Mouse (Mus musculus) layer of hippocampus, postnatal 10 days (tissue): ENCODE data around the gene Sgsh. TPM values are rescaled to one million over a fixed set of nuclear protein-coding genes. Genes with fewer than 3 reads are reported as not detected.
"Not testable (repeated sequence)": the region's sequence is repeated elsewhere in the genome, so short reads cannot be mapped to it uniquely, and the experiment has no call there.

ENCODE experiments used
- DNase-seq, 2 experiments: peaks; one replicate each; pipeline ENCODE4 v3.0.0; 2021; ENCODE audit warnings: low spot score in 2 of 2
- long read RNA-seq: library from polyadenylated mRNA; stranded (forward); transcript quantifications from one replicate; pipeline ENCODE4 v2.0.0, GENCODE M21; 2023
- total RNA-seq, 2 experiments: library from RNA; stranded (reverse); gene quantifications; 2 replicates each; pipeline ENCODE4 v1.2.3; 2021

Sgsh gene
- 1 to 10 TPM; 4.7 to 5.1 TPM for total RNA-seq
- long read RNA-seq, partial matches to known transcripts: 0 of 7 reads
- long read RNA-seq, other reads (novel, unspliced or antisense): 7 of 7 reads

GRCm38 (mm10) chr11:119355443-119356385, at the start of gene Sgsh, which contains the start of gene Slc26a11:
TSS of gene Sgsh (minus strand) at chr11:119355536.
TSS of gene Slc26a11 (plus strand) at chr11:119355557.
- peak; percentile 72 to 81 for DNase-seq

- DNase-seq: peak in 1 of 2 experiments; percentile 25
These were observed 49.3 kb upstream of the Sgsh start for GRCm38 (mm10) chr11:119404627-119405026.

- no peak for DNase-seq
These were observed 47.3 kb upstream of the Sgsh start for GRCm38 (mm10) chr11:119402501-119403160.

DNA sequence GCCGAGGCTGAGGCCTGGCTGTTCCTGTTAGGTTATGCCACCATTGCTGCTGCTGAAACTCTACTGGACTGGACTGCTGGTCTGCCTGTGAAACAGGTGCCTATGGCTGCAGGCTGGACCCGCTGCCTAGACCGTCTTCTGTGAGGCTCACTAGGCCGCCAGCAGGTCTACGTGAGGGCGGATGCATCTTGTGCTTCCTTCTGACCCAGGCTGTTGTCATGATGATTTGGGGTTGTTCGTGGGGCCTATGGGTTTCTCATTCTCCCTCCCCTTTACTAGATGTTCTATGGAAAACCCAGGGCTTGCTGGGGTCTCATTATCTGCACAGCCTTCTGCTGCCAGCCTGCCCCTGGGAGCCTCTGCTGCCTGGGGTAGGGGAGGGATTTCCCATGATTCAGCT, 41.1 kb upstream of the Sgsh start:
- DNase-seq: no peak

DNA sequence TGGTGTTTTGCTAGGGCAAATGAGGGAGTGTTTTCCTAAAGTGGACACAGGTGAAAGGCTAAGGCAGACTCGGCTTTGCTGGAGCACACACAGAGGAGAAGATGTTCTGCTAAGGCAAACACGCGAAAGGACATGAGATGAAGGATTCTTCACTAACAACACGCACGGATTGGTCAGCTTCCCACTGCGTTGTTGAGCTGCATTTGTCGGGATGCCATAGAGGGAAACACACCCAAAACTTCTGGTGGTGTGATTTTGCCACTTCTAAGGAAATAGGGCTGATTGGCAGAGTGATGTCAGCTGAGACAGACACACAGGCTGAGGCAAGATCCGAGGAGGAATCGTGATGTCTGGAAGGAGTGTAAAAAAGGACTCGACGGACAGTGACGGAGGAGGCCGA, 40.6 kb upstream of the Sgsh start:
- DNase-seq: no peak

- DNase-seq: no peak
These were observed 40.1 kb upstream of the Sgsh start for GRCm38 (mm10) chr11:119395394-119395793.

- DNase-seq: no peak
These were observed 38.9 kb upstream of the Sgsh start for GRCm38 (mm10) chr11:119394210-119394609.

- DNase-seq: no peak
These were observed 38.1 kb upstream of the Sgsh start for GRCm38 (mm10) chr11:119393483-119393804.

DNA sequence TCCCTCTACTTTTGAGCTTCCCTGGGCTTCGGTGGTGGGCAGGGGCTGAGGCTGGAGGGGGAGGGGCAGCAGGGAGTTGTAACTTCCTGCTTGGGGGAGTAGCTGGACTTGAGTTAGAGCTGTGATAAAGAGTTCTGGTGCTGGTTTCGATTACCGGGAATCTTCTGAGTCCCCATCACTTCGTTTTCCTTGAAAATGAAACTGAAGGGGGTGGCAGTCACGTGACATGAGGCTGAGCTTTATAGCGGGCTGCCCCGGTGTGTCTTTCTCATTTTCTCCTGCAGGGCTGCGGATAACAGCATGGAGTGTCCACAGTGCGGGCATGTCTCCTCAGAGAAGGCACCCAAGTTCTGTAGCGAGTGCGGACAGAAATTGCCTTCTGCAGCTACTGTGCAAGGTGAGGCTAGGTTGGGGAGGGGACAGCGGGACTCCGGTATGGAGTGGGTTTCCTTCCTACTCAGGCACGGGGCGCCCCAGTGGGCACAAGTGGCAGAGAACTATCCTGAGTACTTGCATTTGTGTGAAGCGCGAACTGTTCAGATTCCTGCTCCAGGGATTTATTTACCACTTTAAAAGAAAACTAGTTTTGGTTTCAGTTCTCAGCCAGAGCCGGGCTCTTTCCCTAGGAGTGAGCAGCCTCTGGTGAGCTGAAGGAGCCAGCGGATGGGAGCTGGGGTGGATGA, 37.6 kb upstream of the Sgsh start, which contains the start of gene Rnf213:
Gene Rnf213 (plus strand): TSS at position 301 of the 683 bp plus-strand sequence.
- peak; percentile 28 to 47 for DNase-seq

DNA sequence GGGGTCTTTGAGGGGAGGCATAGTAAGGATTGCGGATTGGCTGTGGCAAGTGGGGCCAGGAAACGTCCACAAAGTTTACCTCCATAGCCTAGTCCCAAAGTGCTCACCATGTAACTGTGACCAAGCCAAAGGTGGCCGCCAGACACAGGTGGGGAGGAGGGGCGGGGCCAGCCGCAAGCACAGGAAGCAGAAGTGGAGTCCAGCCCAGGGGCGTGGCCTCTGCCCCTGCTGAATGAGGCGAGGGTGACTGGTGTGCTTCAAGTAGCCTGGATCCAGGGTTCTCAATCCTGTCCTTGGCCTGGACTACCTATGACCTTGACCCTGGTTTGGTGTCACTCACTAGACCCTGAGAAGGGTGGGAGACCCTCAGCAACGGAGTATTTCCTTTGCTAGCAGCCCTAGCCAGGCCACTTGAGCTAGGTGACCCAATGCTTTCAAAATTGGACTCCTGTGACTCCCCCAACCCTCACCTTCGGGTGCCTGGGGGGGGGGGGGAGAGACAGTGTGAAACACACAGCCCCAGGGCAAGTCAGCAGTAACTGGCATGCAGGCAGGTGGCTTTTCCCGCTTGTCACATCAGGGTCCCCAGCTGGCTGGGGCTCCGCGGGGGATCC, 36.8 kb upstream of the Sgsh start:
- DNase-seq: peak in 1 of 2 experiments; percentile 16

- no peak for DNase-seq
These were observed 36.2 kb upstream of the Sgsh start for GRCm38 (mm10) chr11:119391386-119392000.

DNA sequence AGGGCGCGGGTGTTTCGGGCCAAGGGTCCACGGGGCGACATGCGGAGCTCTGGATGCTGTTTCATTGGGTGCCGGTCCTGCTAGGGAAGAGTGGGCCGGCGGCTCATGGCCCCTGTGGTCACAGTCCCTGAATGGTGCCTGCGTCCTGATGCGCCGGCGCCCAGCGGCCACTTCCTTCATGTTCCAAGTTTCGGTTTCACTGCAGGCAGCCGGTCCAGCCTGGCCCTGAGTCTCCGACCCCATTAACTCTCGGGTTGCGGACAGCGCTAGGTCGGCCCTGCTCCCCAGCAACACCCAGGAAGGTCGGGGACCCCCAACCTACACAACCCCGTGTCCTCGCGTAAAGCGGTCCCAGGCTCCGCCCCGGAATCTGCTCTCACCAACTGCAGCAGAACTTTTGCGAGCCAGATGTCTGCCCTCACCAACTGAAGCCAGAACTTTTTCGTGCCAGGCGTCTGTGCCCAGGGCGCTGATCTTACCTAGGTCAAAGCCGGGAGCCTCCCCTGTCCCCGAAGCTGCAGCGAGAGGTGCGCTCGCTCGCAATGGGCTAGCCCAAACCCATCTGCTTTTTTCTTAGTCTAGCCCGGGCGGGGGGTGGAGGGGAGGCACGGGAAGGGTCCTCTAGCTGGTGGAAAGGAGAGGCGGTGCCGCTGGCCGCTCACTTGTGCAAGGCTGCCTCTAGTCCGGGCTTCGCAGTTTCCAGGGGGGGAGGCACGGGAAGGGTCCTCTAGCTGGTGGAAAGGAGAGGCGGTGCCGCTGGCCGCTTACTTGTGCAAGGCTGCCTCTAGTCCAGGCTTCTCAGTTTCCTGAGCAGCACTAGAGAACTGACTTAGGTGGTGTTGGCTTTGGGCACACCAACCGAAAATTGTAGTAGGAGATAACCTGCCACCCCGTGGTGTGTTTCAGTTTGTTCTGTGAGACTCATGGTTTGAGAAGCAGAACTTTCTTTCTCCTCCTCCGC, 35.2 kb upstream of the Sgsh start:
- peak; percentile 55 to 62 for DNase-seq

DNA sequence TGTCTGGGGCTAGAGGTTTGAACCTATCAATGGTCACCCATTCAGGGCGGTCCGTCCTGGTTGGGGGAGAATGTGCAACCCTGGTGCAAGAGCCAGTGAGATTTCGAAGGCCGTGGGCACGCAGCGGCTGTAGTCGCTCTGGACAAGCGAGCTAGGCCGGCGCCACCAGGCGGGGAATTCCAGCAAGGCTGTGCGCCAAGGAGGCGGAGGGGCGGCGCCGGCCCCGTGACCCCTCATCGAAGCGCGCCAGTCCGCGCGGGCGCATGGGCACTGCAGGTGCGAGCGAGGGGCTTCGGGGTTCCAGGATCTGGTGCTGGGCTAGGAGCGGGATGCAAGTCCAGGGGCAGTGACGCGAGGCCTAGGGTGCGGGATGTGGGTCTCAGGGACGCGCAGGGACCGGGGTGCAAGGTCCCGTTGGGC, 34.5 kb upstream of the Sgsh start:
- peak; percentile 70 to 79 for DNase-seq

- not testable (repeated sequence) for DNase-seq
These were observed 31.9 kb upstream of the Sgsh start for GRCm38 (mm10) chr11:119387273-119387672.

- DNase-seq: no peak
These were observed 31.0 kb upstream of the Sgsh start for GRCm38 (mm10) chr11:119386306-119386705.

DNA sequence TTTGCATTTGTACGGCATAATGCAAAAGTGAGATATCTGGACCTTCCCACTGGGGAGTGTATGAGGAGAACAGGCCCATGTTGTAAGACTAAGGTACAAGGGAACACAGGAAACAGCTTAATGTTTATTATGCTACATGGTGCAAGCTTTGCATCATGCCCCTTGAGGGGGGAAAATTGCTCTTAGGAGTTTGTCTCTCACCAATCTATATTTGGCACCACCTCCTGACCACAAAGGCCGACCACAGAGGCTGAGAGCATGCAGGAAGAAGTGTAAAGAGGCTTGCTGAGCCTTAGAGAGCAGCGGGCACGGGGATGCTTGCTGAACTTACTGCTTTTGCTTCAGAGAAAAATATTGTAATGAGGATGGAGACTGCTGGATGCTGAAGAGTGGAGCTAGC, 29.6 kb upstream of the Sgsh start:
- no peak for DNase-seq

DNA sequence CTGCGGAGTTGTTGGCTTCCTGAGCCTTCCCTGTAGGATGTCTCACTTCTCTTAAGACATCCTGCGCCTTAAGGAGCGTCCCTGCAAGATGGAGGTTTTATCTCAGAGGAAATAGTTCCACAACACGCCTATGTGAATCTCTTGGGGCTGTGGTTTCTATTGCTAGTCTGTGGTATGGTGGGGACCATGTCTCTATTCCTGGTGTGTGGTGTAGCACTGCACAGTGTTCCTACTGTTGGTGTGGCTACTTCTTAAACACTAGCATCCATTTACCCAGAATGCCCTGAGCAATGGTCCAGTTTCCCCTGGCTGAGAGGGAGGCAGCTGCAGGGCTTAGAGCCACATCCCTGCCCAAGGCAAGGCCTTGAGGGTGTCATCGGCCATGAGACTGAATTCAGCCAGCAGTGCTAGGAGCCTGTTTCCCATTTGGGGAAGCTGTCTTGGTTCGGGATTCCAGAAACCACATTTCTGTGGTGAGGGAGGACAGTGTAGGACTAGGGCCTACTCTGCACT, 27.1 kb upstream of the Sgsh start:
- no peak for DNase-seq

DNA sequence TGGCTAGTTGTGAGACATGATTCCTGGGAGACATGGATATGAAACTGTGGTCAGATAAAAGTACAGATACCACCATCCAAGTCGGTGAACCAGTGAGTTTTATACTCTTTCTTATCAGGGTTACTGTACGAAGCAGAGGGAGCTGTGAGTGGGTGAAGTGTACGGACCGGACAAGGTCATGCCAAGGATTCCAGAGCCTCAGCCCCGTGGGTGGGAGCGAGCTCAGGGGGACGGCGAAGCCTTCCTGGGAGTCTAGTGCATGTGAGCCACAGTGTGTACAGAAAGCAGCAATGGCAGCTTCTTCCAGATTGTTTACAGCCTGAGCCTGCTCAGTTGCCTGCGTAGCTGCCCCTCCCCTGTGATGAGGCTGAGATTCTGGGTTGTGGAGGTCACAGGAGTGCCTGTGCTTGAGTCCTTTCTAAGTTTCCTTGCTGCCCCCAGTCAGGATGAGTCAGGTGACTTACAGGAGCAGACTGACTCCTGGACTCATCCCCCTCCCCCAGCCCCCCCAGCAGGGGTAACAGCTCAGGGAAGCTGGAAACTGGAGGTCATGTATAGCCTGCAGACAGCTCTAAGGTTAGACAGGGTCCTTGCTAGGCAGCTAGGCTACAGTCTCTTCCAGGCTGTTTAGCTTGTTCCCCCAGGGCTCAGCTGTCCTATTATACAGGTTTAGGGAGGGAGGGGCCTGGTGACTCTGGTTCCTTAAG, 26.4 kb upstream of the Sgsh start:
- DNase-seq: no peak

- DNase-seq: no peak
These were observed 23.2 kb upstream of the Sgsh start for GRCm38 (mm10) chr11:119378551-119378950.
